Mouse (Mus musculus) CD4-positive helper T cell, adult 2 months (primary cell): ENCODE measurements around the gene Mical1.

Experiments
- DNase-seq: peaks from one replicate; pipeline ENCODE4 v3.0.0-alpha.2; 2012; ENCODE audit warnings: low read depth, missing footprints, low spot score

Mical1 gene

GRCm38 (mm10) chr10:41519640-41520409, 43.7 kb downstream of the Mical1 start:
- peak; percentile 81 for DNase-seq

- no peak for DNase-seq
Observed at GRCm38 (mm10) chr10:41520410-41520673, 44.2 kb downstream of the Mical1 start.

GRCm38 (mm10) chr10:41523386-41523785, 47.3 kb downstream of the Mical1 start:
- DNase-seq: no peak

GRCm38 (mm10) chr10:41525696-41526095, 49.6 kb downstream of the Mical1 start:
- DNase-seq: no peak

GRCm38 (mm10) chr10:41529972-41530371, 53.9 kb downstream of the Mical1 start:
- peak; percentile 71 for DNase-seq

GRCm38 (mm10) chr10:41535991-41536390, 59.9 kb downstream of the Mical1 start:
- no peak for DNase-seq
